Mouse (Mus musculus) midbrain, embryonic 11.5 days (tissue): ENCODE data around the gene Grpel1. TPM values are rescaled to one million over a fixed set of nuclear protein-coding genes. Genes with fewer than 3 reads are reported as not detected.

Experiments used
- ATAC-seq: fragments of 200-750 bp; cut with Nextera tagmentation; 2 replicates; pipeline ENCODE4 v1.8.0; 2017; ENCODE audit warnings: moderate TSS enrichment, moderate library complexity; ENCODE audit not compliant: low FRiP score
- DNase-seq: peaks from one replicate; pipeline ENCODE4 v3.0.0; 2015; ENCODE audit warnings: low spot score; ENCODE audit errors: missing footprints
- H3K27ac ChIP-seq: fragments of 300-500 bp; sonication (generic); 2 replicates; pipeline ENCODE4 v1.5.1; 2014; ENCODE audit warnings: low read depth, low read length
- H3K27me3 ChIP-seq: fragments of 300-500 bp; sonication (generic); 2 replicates; pipeline ENCODE4 v1.6.1; 2014; ENCODE audit warnings: mild to moderate bottlenecking, low read length, moderate library complexity, mixed read lengths; ENCODE audit not compliant: control insufficient read depth, insufficient read depth
- H3K36me3 ChIP-seq: fragments of 300-500 bp; sonication (generic); 2 replicates; pipeline ENCODE4 v1.6.1; 2014; ENCODE audit warnings: mild to moderate bottlenecking, low read length, moderate library complexity, mixed read lengths; ENCODE audit not compliant: control insufficient read depth, insufficient read depth
- H3K4me1 ChIP-seq: fragments of 300-500 bp; sonication (generic); 2 replicates; pipeline ENCODE4 v1.6.1; 2014; ENCODE audit warnings: low read length; ENCODE audit not compliant: control insufficient read depth, insufficient read depth
- H3K4me2 ChIP-seq: fragments of 300-500 bp; sonication (generic); 2 replicates; pipeline ENCODE4 v1.6.1; 2014; ENCODE audit warnings: mild to moderate bottlenecking, moderate library complexity
- H3K4me3 ChIP-seq: fragments of 300-500 bp; sonication (generic); 2 replicates; pipeline ENCODE4 v1.5.1; 2014; ENCODE audit warnings: low read depth, low read length
- H3K9ac ChIP-seq: fragments of 300-500 bp; sonication (generic); 2 replicates; pipeline ENCODE4 v1.6.1; 2014; ENCODE audit warnings: low read length
- H3K9me3 ChIP-seq: fragments of 300-500 bp; sonication (generic); 2 replicates; pipeline ENCODE4 v1.6.1; 2016; ENCODE audit warnings: low read length; ENCODE audit not compliant: control insufficient read depth
- WGBS: fragments of 180-500 bp; shearing (Covaris S2); extraction: QIAGEN DNeasy Blood & Tissue Kit; methylation state at CpG from one replicate; pipeline ENCODE4 v1.1.7; 2014; 5-methylcytosine and 5-hydroxymethylcytosine counted together
- polyA plus RNA-seq: library from polyadenylated mRNA; unstranded; fragments of >200 nt; fragmentation: Nextera tagmentation; extraction: Ambion mirVana; gene quantifications from 2 replicates; pipeline ENCODE4 v1.2.1, GENCODE M21; 2014

Grpel1 gene
- polyA plus RNA-seq, result 58.0 and 58.5 TPM in 2 replicates

- Histone ChIP-seq H3K4me1 (peaks cover 21% of the 10 kb centered on the region), H3K27me3 (no peaks in the 10 kb centered on the region), H3K4me3 (peak within 1 kb of the TSS; percentile 85), H3K36me3 (peaks cover 3% of the 10 kb centered on the region; the same call in 1 of the 2 replicates), H3K4me2 (peak within 1 kb of the TSS; percentile 94), H3K9ac (peak within 1 kb of the TSS; percentile 80), H3K9me3 (no peaks in the 10 kb centered on the region), H3K27ac (no peak within 1 kb of the TSS)
- peak; percentile 100 for DNase-seq
- ATAC-seq, result peak; percentile 94
- WGBS, result under 1% methylated on average over 68 of the region's 68 CpGs
Measured at GRCm38 (mm10) chr5:36464709-36465661, at the start of gene Grpel1. Gene Grpel1, plus strand, starts transcription at chr5:36464998.

- 72% methylated on average over 3 of the region's 3 CpGs for WGBS
- ATAC-seq (no peak), DNase-seq (no peak)
- Histone ChIP-seq H3K9me3 (no peaks in the 10 kb centered on the region), H3K27ac (no peak overlapping the region), H3K27me3 (no peaks in the 10 kb centered on the region), H3K36me3 (no peaks in the 10 kb centered on the region), H3K4me2 (no peak overlapping the region), H3K4me3 (no peak overlapping the region), H3K9ac (no peak overlapping the region), H3K4me1 (no peaks in the 10 kb centered on the region)
Measured at GRCm38 (mm10) chr5:36419861-36420260, 44.9 kb upstream of the Grpel1 start.

- Histone ChIP-seq H3K4me3 (no peak overlapping the region), H3K36me3 (no peaks in the 10 kb centered on the region), H3K27me3 (no peaks in the 10 kb centered on the region), H3K4me2 (no peak overlapping the region), H3K9me3 (no peaks in the 10 kb centered on the region), H3K27ac (no peak overlapping the region), H3K9ac (no peak overlapping the region), H3K4me1 (no peaks in the 10 kb centered on the region)
- ATAC-seq (no peak), DNase-seq (no peak)
Measured at GRCm38 (mm10) chr5:36422689-36423088, 42.1 kb upstream of the Grpel1 start.

- Histone ChIP-seq H3K9ac (no peak overlapping the region), H3K4me1 (no peaks in the 10 kb centered on the region), H3K9me3 (no peaks in the 10 kb centered on the region), H3K36me3 (no peaks in the 10 kb centered on the region), H3K27me3 (no peaks in the 10 kb centered on the region), H3K27ac (no peak overlapping the region), H3K4me3 (no peak overlapping the region), H3K4me2 (no peak overlapping the region)
- ATAC-seq (no peak), DNase-seq (no peak)
Measured at GRCm38 (mm10) chr5:36424676-36425075, 40.1 kb upstream of the Grpel1 start.

GRCm38 (mm10) chr5:36426404-36426803 is 38.4 kb upstream of the Grpel1 start:
- peaks cover 3% of the 10 kb centered on the region for H3K4me1 ChIP-seq
- H3K9ac ChIP-seq, result no peak overlapping the region
- WGBS, result 89% methylated on average over 5 of the region's 5 CpGs
- H3K4me3 ChIP-seq, result no peak overlapping the region
- no peak overlapping the region for H3K27ac ChIP-seq
- no peaks in the 10 kb centered on the region for H3K9me3 ChIP-seq
- no peaks in the 10 kb centered on the region for H3K27me3 ChIP-seq
- DNase-seq (no peak), ATAC-seq (no peak)
- H3K36me3 ChIP-seq, result no peaks in the 10 kb centered on the region
- H3K4me2 ChIP-seq, result no peak overlapping the region

- no peak for ATAC-seq
- no peak overlapping the region for H3K4me2 ChIP-seq
Measured at GRCm38 (mm10) chr5:36427831-36428230, 37.0 kb upstream of the Grpel1 start.

GRCm38 (mm10) chr5:36429551-36429950 is 35.2 kb upstream of the Grpel1 start:
- no peaks in the 10 kb centered on the region for H3K9me3 ChIP-seq
- 94% methylated on average over 3 of the region's 3 CpGs for WGBS
- H3K4me3 ChIP-seq, result no peak overlapping the region
- no peak overlapping the region for H3K4me2 ChIP-seq
- no peak overlapping the region for H3K27ac ChIP-seq
- no peaks in the 10 kb centered on the region for H3K36me3 ChIP-seq
- H3K9ac ChIP-seq, result no peak overlapping the region
- DNase-seq (no peak), ATAC-seq (no peak)
- H3K27me3 ChIP-seq, result no peaks in the 10 kb centered on the region
- peaks cover 3% of the 10 kb centered on the region for H3K4me1 ChIP-seq

More at GRCm38 (mm10) chr5:36427831-36428230, 37.0 kb upstream of the Grpel1 start:
- Histone ChIP-seq H3K27ac (no peak overlapping the region), H3K27me3 (no peaks in the 10 kb centered on the region), H3K9ac (no peak overlapping the region), H3K9me3 (no peaks in the 10 kb centered on the region), H3K4me1 (peaks cover 3% of the 10 kb centered on the region), H3K36me3 (no peaks in the 10 kb centered on the region), H3K4me3 (no peak overlapping the region)
- DNase-seq, result no peak
- WGBS, result 57% methylated on average over 11 of the region's 11 CpGs

- H3K9me3 ChIP-seq, result no peaks in the 10 kb centered on the region
- no peak overlapping the region for H3K27ac ChIP-seq
- H3K4me2 ChIP-seq, result no peak overlapping the region
- no peak for DNase-seq
- H3K4me1 ChIP-seq, result peaks cover 3% of the 10 kb centered on the region
- WGBS, result 43% methylated on average over 2 of the region's 2 CpGs
- H3K27me3 ChIP-seq, result no peaks in the 10 kb centered on the region
- no peak for ATAC-seq
- H3K9ac ChIP-seq, result no peak overlapping the region
- H3K36me3 ChIP-seq, result no peaks in the 10 kb centered on the region
- H3K4me3 ChIP-seq, result no peak overlapping the region
Measured at GRCm38 (mm10) chr5:36431711-36432110, 33.1 kb upstream of the Grpel1 start.

- H3K4me3 ChIP-seq, result no peak overlapping the region
- WGBS, result 63% methylated on average over 9 of the region's 9 CpGs
- no peak for DNase-seq
- no peaks in the 10 kb centered on the region for H3K27me3 ChIP-seq
- H3K27ac ChIP-seq, result no peak overlapping the region
- peak; percentile 59; the same call in 1 of the 2 replicates for ATAC-seq
- no peak overlapping the region for H3K9ac ChIP-seq
- H3K9me3 ChIP-seq, result no peaks in the 10 kb centered on the region
- H3K4me2 ChIP-seq, result no peak overlapping the region
- no peaks in the 10 kb centered on the region for H3K36me3 ChIP-seq
- H3K4me1 ChIP-seq, result peaks cover 3% of the 10 kb centered on the region
Measured at GRCm38 (mm10) chr5:36434398-36434967, 30.3 kb upstream of the Grpel1 start.
